Mouse (Mus musculus) inflammation-experienced regulatory T-cells, adult 6 months (primary cell): ENCODE results near the gene Sco1. TPM values are rescaled to one million over a fixed set of nuclear protein-coding genes. Genes with fewer than 3 reads are reported as not detected.

ENCODE experiments used
- ATAC-seq: one replicate; pipeline ENCODE4 v1.8.0; 2017
- polyA plus RNA-seq, 3 experiments: library from polyadenylated mRNA; unstranded; fragments of 100-300 nt; shearing (Covaris generic); gene quantifications; one replicate each; pipeline ENCODE4 v1.2.1; 2017

The Sco1 gene
- polyA plus RNA-seq, 3 experiments from 2014 or later: 6.5 to 9.1 (median 8.9) TPM

DNA sequence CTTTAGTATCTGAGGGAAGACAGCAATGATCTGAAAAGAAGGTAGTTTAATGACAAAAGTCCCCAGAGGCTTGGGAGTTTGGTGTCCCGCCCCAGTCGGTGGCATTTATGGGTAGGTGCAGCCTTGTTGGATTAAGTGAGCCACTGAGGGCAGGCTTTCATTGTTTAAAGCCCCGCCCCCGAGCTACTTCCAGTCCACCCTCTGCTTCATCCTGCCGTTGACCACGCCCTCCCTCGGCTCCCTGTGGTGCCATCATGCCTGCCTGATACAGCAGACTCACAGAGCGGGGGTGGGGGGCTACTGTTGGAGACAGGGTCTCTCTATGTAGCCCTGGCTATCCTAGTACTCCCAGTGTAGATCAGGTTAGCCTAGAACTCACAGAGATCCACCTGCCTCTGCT, 9.5 kb upstream of the Sco1 start:
- no peak for ATAC-seq

DNA sequence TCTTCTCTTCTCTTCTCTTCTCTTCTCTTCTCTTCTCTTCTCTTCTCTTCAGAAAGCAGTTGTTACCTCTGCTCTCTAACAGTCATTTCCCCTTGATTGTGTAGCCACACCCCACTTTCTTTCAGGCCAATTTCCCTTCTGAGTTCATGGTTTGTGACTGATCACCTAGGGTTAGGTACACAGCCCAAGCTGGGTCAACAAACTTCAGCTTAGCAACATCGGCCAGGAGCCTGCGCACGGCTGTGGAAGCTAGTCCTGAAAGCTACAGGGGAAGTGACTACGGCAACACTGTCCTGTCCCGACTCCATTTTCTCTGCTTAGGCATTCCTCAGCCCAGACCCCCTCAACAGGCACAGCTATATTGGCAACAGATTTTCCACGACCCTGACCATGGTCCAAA, 7.5 kb upstream of the Sco1 start:
- no peak for ATAC-seq

DNA sequence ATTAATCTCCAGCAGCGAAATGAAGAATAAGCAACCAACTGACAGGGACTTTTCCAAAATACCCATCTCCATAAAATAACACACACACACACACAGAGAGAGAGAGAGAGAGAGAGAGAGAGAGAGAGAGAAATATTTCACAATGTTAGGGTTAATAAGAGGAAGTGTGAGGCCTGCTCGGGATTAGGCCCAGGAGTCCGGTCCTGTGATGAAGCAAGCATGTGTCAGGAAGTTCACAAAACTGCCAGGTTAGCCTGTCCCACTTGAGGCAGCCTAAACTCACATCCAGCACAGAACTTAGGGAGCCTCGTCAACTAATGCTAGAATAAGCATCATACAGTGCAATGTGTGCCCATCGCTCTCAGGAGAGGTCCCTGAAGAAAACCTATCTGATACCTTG, 5.3 kb upstream of the Sco1 start:
- no peak for ATAC-seq

DNA sequence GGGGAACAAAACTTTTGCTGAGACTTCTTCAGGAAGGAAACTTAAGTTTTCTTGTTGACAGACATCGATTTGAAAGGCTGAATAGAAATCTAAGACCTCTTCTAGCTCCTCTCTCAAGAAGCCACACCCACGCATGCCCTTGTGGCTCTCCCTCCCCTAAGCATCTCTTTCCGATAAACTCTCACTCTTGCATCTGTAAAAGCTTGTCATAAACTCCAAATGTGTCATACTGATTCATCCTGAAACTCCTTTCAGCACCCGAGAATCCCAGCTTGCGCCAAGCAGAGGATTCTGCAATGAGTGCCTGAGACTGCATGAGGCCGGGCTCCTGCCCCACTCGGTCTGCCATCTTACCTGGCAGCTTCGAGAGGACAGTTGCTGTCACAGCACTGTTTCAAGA, 4.0 kb upstream of the Sco1 start:
- ATAC-seq: peak; percentile 36

DNA sequence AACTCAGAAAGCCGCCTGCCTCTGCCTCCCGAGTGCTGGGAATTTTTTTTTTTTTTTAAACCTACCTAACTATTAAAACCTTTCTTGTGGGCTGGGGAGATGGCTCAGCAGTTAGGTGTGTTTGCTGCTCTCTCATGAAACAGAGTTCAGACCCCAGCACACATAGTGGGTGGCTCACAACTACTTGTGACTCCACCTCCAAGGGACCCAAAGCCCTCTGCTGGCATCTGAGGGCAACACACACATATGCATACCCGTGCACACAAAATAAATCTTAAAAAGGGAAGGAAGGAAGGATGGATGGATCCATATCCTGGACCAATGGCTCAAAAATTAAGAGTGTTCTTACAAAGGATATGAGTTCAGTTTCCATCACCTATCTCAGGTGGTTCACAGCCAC, 3.2 kb upstream of the Sco1 start:
- no peak for ATAC-seq

DNA sequence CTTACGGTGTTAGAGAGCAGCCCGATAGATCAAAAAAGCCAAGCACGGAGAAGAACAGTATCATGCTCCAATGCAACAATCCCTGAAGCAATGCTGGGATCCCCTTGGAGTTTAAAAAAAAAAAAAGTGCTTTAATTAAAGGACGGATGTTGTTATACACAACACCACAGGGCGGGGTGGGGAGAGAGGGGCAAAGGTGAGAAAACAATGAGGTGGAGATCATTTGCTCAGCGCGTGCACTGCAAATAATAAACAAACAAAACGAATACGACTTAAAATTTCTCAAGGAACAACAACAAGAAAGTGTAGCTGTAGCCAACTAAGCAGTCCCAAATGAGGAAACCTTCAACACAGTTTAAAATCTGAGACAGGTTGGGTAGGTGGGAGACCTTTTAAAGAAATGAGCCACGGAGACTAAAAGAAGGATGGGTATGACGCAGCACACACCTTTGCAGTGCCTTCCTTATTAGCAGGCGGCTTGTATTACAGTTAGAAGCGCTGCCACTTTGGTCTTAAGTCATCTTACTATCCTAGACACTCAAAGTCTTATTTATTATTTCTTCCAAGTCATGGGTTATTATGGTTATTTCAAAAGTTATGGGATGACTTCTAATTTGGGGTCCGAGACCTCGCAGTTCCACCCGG, 672 bp upstream of the Sco1 start:
- ATAC-seq: peak; percentile 23

DNA sequence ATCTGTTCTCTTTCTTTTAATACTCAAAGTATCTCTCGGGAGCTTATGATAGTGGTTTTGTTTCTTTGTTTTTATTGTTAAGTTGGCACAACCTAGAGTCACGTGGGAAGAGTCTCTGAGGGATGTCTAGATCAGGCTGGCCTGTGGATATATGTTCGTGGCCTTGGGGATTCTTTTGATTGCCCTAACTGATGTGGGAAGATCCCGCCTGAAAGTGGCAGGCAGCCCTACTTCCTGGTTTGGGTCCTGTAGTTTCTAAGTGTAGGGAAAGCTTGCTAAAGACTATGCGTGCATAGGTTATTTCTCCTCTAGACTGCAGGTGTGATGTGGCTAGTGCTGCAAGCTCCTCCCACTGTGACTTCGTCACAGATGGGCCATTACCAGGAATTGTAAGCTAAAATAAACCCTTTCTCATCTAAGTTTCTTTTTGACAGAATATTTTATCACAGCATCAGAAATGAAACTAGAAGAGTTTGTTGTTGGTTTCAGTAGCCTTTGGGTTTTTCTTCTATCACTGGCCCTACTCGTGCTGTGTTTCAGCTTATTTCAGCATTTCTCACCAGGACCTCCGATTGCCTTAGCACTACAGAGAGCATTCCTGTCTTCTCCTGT, 2.4 kb downstream of the Sco1 start:
- ATAC-seq: no peak

DNA sequence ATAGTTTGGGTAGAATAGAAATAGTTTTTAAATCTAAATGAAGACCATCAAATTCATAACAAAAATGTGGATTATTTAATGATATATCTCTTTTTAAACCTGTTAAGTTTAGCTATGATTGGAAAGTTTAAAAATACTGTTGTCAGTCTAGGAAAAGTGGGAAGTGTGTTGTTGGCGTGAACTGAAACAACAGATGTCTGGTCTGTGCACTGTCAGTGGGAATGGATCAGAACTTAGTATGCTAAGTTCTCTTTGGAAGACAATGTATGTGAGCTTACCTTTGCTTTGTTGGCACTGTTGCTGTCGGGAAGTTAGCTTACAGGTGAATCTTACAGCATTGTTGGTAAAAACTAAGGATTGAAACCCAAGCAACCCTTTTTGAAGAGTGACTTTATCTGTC, 8.8 kb downstream of the Sco1 start:
- no peak for ATAC-seq

DNA sequence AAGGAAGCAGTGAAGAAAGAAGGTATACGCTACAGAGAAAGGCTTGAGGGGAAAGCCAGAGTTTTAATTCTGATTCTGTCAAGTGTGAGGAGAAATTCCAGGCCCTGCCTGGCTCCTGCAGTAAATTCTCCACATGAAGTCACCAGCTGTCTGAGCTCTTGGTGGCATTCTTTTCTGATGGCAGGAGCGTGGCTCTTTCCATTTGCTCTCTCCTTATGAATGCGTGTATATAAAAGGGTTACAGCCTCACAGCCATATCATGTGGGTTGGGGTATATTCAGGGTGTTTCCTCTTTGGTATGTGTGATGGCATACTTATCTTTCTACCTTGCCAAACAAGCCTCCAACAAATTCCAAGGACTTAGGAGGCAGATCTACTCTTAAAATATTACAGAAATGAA, 10.3 kb downstream of the Sco1 start:
- ATAC-seq: no peak

DNA sequence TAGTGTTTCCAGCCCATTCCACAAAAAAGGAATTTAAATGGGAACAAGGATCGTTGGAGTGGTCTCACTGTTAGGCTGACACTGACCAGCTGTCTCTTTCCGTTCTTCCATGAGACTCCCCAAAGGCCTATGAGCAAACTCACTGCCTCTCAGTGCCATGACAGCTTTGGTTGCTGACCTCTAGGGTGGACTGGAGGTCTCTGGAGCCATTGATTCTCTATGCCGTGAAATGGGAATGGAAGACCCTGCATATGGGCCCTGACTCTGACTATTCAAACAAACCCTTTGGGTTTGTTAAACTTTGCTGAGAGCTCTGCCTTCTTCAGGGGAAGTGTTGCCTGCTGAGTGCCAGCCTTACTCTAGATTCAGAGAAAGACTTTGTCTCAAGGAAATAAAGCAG, 15.3 kb downstream of the Sco1 start:
- no peak for ATAC-seq

DNA sequence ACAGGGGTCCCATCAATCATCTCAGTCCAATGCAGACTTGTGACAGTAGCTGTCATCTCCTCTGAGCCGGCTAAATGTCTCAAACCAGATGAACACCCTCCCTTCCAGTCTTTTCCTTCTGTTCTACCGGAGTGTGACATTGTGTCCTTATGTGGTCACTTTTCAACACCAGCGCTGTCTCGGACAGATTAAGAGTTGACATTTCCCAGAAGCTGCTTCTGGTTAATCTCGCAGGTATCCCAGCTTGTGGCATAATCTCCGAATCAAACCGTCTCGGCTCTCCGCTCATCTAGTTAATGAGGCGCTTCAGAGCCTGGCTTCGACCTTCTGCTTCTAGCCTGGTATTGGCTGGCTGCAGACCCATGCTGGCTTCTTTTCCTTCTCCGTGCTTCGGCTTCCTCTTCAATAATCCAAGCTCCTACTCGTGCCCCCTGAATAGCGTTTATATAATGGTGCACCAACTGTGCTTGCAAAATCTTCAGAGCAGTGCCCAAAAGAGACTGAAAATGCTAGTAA, 20.2 kb downstream of the Sco1 start:
- no peak for ATAC-seq

DNA sequence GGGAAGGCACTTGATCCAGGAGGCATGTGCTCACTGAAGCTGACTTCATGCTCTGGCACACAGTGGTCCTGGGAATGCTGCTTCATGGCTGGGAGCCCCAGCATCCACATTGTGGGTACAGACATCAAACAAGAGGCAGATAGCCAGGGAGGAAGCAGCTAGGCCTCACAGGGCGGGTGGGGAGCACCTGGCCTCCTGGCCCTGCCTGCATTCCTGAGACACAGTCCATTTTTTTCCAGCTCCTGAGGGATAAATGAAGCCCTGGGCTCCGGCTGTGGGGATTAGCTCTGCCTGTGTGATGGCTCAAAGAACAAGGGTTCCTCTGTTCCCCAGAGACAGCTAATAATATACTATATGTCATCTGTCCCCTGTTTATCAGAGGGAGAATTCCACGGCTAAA, 22.6 kb downstream of the Sco1 start:
- no peak for ATAC-seq

DNA sequence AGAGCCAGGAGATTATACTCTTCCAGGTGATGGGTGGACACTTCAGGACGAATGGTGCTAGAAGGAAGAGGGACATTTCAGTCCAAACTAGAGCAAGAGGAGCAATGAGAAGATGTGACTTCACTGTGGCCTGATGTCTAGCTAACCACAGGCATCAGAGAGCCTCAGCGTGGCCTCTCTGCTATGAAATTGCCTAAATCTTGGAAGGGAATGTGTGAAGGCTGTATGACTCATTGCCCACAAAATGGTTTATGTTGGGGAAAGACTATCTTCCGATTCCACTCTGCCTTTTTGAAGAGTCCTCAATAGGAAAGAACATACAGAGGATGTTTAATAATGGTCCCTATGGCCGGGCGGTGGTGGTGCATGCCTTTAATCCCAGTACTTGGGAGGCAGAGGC, 24.3 kb downstream of the Sco1 start:
- ATAC-seq: no peak

DNA sequence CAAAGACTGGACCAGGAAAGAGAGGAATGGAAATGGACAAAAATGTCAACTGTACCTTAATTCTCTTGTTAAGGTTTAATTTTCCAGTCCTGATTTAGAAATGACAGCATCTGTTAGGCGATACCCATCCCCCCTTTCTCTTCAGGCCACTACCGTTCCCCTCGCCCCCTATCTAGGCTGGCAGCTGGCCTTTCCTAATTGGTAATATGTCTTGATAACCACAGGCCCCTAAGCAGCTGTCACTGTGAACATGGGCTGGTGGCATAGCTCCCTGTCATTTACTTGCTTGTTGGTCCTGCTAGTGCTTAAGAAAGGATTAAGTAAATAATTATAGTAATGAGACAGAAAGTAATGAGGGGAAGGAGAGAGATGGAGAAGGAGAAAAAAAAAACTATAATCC, 25.0 kb downstream of the Sco1 start:
- ATAC-seq: no peak

DNA sequence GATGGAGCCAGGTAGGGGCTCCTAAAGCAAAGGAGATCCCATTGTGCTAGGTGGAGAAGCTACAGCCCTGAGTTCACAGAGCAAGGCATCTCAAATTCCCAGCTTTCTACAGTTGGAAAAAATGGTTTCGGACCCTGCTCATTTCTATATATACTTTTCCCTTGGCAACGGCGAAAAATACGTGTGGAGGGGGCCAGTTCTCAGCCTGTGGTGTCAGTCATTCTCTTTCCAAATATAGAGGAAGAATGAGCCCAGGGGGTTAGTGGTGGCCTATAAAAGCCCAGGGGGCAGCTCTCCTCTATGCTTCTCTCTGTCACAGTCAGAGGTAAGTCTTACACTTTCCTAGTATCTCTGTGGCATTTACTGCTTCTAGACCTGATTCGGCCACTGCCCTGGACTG, 25.5 kb downstream of the Sco1 start, which contains the start of gene Myh3:
TSS of gene Myh3 (plus strand) at position 301 of the 400 bp plus-strand sequence.
- ATAC-seq: no peak

DNA sequence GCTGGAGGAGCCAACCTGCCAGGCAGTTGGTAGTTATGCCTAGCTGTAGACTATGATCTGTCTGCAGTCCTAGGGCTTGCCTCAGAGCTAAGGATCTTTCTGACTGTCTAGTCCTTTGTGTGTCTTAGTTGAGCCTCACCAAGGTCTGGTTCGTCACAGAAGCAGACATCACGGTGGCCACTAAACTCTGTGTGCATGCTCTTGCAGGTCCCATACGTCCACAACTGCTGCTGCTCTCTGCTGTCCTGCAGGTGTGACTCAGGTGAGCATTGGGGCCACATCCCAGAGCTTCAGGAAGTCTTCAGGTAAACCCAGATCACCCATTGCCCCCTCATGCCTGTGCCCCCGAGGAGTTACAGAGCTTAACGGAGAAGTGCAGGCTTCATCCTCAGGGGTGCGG, 26.4 kb downstream of the Sco1 start:
- no peak for ATAC-seq

DNA sequence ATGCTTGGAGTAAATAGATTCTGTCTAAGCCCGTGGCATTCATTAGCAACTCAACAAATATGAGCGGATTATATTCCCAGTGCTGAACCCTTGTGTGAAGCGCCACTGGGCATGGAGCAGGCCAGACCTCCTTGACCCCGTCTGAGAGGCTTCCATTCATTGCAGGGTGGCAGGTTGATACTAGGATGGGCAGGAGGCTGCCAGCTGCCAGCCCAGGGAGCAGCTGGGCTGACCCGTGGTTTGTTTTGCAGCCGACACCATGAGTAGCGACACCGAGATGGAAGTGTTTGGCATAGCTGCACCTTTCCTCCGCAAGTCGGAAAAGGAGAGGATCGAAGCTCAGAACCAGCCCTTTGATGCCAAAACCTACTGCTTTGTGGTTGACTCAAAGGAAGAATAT, 27.3 kb downstream of the Sco1 start:
- ATAC-seq: no peak

DNA sequence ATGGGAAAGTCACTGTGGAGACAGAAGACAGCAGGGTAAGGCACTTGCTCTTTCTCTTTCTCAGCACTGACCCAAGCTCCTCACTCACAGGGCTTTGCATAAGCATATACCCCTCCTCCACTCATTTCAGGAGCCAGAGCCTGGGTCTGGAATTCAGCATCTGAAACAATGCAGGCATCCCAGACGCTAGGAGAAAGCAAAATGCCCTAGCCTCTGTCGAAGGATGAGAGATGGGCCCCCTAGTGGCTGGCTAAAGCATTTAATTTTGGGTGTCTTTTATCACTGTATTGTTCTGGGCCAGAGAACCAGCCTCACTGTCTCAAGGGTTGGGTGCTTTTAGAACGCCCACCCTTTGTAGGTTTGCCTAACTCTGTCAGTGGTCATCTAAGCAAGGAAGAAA, 27.7 kb downstream of the Sco1 start:
- peak; percentile 49 for ATAC-seq

DNA sequence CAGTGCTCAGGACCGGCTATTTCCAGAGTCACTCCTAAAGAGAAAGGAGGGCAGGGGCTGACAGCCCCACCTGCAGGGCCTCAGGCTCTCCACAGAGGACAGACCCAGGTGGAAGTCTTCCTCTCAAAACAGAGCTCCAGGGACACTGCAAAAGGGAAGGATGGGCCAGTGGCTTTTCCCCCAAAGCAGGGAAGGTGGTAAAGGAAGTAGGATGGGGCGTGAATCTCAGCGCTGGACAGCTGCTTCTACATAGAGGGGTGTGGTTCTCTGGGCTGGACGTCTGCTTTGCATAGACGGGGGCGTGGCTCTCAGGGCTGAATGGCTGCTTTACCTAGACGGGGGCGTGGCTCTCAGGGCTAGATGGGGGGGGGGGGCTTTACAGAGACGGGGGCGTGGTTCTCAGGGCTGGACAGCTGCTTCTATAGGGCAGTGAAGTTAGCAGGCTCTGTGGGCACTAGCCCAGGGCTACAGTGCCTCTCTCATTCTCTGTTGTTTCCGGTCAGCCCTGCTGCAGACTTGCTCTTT, 28.7 kb downstream of the Sco1 start:
- ATAC-seq: no peak

DNA sequence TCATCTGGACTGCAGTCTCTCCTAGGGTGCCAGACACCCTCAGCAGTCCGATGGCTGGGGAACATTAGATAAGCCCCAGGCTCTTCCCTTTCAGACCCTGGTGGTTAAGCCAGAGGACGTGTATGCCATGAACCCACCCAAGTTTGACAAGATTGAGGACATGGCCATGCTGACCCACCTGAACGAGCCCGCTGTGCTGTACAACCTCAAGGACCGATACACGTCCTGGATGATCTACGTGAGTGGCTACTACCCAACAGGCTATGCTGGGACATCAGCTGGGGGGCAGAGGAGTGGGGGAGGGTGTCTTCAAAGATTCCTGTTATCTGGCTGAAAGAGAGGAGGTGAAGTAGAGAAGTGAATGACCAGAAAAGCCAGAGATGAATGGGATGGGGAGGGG, 29.7 kb downstream of the Sco1 start:
- no peak for ATAC-seq

DNA sequence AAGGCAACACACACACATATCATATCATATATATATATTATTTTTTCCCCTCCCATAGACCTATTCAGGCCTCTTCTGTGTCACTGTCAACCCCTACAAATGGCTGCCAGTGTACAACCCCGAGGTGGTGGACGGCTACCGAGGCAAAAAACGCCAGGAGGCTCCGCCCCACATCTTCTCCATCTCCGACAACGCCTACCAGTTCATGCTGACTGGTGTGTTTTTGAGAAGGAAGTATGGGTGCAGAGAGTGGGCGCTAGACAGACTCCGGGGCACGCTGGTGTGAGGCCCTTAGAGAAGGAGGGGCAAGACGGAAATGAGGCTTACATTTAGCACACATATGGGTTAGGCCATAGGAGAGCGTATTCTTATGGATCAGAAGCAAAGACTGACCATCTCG, 30.3 kb downstream of the Sco1 start:
- ATAC-seq: peak; percentile 57

DNA sequence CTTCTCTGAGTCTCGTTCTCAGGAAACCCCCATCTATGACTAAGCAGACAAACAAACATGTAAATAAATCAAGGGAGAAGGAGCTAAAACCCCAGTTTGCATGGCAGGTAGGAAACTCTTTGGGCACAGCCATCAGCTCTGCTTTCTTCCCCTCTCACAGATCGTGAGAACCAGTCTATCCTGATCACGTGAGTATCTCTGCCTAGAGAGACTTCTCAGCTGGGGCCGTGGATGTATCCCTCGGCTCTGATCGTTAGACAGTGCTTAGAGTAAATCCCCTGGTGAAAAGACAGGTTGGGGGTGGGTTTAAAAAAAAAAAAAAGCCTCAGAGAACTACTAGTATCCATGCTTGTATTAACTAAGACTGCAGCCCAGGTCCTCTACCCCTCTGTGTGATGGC, 30.8 kb downstream of the Sco1 start:
- ATAC-seq: no peak

DNA sequence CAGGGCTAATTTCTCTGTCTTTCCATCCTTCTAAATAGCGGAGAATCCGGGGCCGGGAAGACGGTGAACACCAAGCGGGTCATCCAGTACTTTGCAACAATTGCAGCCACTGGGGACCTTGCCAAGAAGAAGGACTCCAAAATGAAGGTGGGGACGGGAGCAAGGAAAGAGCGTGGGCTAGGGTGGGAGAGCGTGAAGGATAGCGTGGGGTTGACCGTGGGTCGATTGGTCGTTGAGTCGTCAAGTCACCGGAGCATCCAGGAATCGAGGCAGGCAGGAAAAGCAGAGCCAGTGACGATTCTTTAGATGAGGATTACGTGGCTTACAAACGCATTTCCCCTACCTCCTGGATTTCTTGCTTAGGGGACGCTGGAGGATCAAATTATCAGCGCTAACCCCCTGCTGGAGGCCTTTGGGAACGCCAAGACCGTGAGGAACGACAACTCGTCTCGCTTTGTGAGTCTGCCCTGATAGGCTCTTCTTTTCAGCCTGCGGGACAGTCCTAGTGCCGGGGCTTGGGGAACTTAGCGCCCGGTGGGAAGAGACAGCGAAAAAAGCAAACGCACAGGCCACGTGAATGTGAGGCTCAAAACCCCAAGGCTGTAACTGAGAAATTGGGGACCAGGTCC, 31.4 kb downstream of the Sco1 start:
- ATAC-seq: no peak

DNA sequence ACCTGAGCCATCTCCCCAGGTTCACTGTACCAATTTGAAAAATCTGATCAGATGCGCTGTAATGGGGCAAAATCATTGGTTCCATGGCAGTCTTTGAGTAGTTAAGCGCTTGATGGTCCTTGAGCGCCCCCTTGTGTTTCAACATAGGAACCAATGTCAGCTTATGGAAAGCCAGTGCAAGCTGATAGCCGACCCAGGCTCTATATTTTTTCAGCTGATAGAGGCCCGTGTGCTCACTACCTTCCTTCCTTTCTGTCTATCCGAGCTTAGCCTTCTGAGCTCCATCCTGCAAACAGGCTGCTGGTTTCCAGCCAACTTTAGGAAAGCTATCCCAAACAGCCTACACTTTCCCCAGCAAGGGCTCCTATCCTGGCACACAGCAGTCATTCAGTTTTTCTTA, 33.0 kb downstream of the Sco1 start:
- ATAC-seq: peak; percentile 64
